Mouse (Mus musculus) left cerebral cortex, postnatal 14 days (tissue): ENCODE results near the gene Fam72a. TPM values are rescaled to one million over a fixed set of nuclear protein-coding genes. Genes with fewer than 3 reads are reported as not detected.
"Not testable (repeated sequence)": the region's sequence is repeated elsewhere in the genome, so short reads cannot be mapped to it uniquely, and the experiment has no call there.

Experiments
- DNase-seq, 2 experiments: peaks; one replicate each; pipeline ENCODE4 v3.0.0; 2021 to 2022; ENCODE audit warnings: low spot score in 2 of 2, mixed read lengths in 1 of 2
- intact Hi-C: fragments of 180-260 bp; cut with DNase I; formaldehyde crosslinking; loops from one replicate; pipeline ENCODE4 v1.15.1; 2025
- microRNA-seq, 2 experiments: library from miRNA; unstranded; fragments of <30 nt; microRNA quantifications; one replicate each; pipeline ENCODE4 v1.2.0; 2022
- total RNA-seq, 2 experiments: library from RNA; stranded (reverse); gene quantifications; 2 replicates each; pipeline ENCODE4 v1.2.3; 2021

Fam72a gene
- total RNA-seq, 2 experiments from 2014 or later: 0.99 to 2.1 TPM

GRCm38 (mm10) chr1:131566056-131566455, 38.4 kb downstream of the Fam72a start:
- DNase-seq, intact Hi-C loops: not testable (repeated sequence)

GRCm38 (mm10) chr1:131569721-131570120, 42.0 kb downstream of the Fam72a start:
- DNase-seq: no peak
- intact Hi-C loops: no loop called here

GRCm38 (mm10) chr1:131570391-131570790, 42.7 kb downstream of the Fam72a start:
- no peak for DNase-seq
- intact Hi-C loops: no loop called here

GRCm38 (mm10) chr1:131573721-131574120, 46.0 kb downstream of the Fam72a start:
- DNase-seq: no peak
- intact Hi-C loops: no loop called here

- peak in 1 of 2 experiments; percentile 70 for DNase-seq
- intact Hi-C loops: no loop called here
Observed at GRCm38 (mm10) chr1:131578943-131579680, 51.4 kb downstream of the Fam72a start.

- intact Hi-C loops: no loop called here
- DNase-seq: no peak
Observed at GRCm38 (mm10) chr1:131580389-131580788, 52.7 kb downstream of the Fam72a start.

- intact Hi-C loops: no loop called here
Observed at GRCm38 (mm10) chr1:131583598-131583997, 55.9 kb downstream of the Fam72a start.

GRCm38 (mm10) chr1:131586836-131587235, 59.1 kb downstream of the Fam72a start:
- intact Hi-C loops: no loop called here
- DNase-seq: peak; percentile 58

More at GRCm38 (mm10) chr1:131583598-131583997, 55.9 kb downstream of the Fam72a start:
- peak; percentile 30 to 71 for DNase-seq

Small RNA genes lying within 50 kb of the gene (microRNA-seq; reads per million reads assigned to microRNA genes)
- 0 reads per million in 2 experiments for gene Gm24273

Other genes with a start within 250 kb of the Fam72a start
- gene Ikbke, start 248.3 kb upstream of the Fam72a start, total RNA-seq: 1 to 10 TPM; 1.5 TPM
- 100 to 1,000 TPM; 101 to 106 TPM for gene Srgap2, start 551 bp upstream of the Fam72a start, total RNA-seq
- gene Avpr1b, start 71.3 kb downstream of the Fam72a start, total RNA-seq: not detected
- under 1 TPM; 0.15 to 0.21 TPM for gene Ctse, start 110.4 kb downstream of the Fam72a start, total RNA-seq
- 1 to 10 TPM; 2.7 to 3.8 TPM for gene Rab7b, start 160.8 kb downstream of the Fam72a start, total RNA-seq
- gene Slc26a9, start 216.1 kb downstream of the Fam72a start, total RNA-seq: under 1 TPM; 0.21 to 0.42 TPM